Mouse (Mus musculus): ENCODE measurements around the gene Cd300lg. TPM values are rescaled to one million over a fixed set of nuclear protein-coding genes. Genes with fewer than 3 reads are reported as not detected.

The Cd300lg gene
- total and polyA plus RNA-seq, 2 experiments from 2014 or later, result 0.05 to 0.40 TPM

- no peak for TF ChIP-seq CTCF (IDR thresholded peaks at IDR 0.05; ENCODE audit: low read depth)
These were observed 28.1 kb upstream of the Cd300lg start for GRCm38 (mm10) chr11:102013201-102013600.

GRCm38 (mm10) chr11:102015472-102015871, 25.8 kb upstream of the Cd300lg start:
- Histone ChIP-seq H3K27me3 (ENCODE audit: insufficient read depth, low read length) (no peaks in the 10 kb centered on the region), H3K36me3 (ENCODE audit: insufficient read depth, low read length) (0 out of 2 replicates have a peak, but pooled peaks cover 4% of the 10 kb centered on the region), H3K9me3 (ENCODE audit: low read length) (no peaks in the 10 kb centered on the region), H3K9ac (replicated peaks; ENCODE audit: low read length) (no peak overlapping the region), H3K4me3 (ENCODE audit: low read length) (no peak overlapping the region), H3K4me1 (ENCODE audit: insufficient read depth, low read length) (no peaks in the 10 kb centered on the region), H3K27ac (no peak overlapping the region), H3K4me2 (ENCODE audit: low read depth, low read length) (no peak overlapping the region)
- TF ChIP-seq CTCF (IDR thresholded peaks at IDR 0.05; ENCODE audit: low read depth), result no peak
- no peak for DNase-seq (ENCODE audit: low spot score)
- no peak for ATAC-seq
- WGBS, result 53% methylated on average over 6 of the region's 6 CpGs

More at GRCm38 (mm10) chr11:102013201-102013600, 28.1 kb upstream of the Cd300lg start:
- no peak overlapping the region for H3K4me2 ChIP-seq (ENCODE audit: low read depth, low read length)
- H3K27ac ChIP-seq, result no peak overlapping the region
- 82% methylated on average over 8 of the region's 8 CpGs for WGBS
- no peak overlapping the region for H3K4me3 ChIP-seq (ENCODE audit: low read length)
- 0 out of 2 replicates have a peak, but pooled peaks cover 4% of the 10 kb centered on the region for H3K4me1 ChIP-seq (ENCODE audit: insufficient read depth, low read length)
- H3K27me3 ChIP-seq (ENCODE audit: insufficient read depth, low read length), result no peaks in the 10 kb centered on the region
- H3K9ac ChIP-seq (replicated peaks; ENCODE audit: low read length), result no peak overlapping the region
- H3K9me3 ChIP-seq (ENCODE audit: low read length), result no peaks in the 10 kb centered on the region
- ATAC-seq (no peak), DNase-seq (ENCODE audit: low spot score) (no peak)
- H3K36me3 ChIP-seq (ENCODE audit: insufficient read depth, low read length), result peaks cover 13% of the 10 kb centered on the region; the same call in 1 of the 2 replicates

GRCm38 (mm10) chr11:102016136-102016535, 25.2 kb upstream of the Cd300lg start:
- no peak for ATAC-seq
- no peaks in the 10 kb centered on the region for H3K27me3 ChIP-seq (ENCODE audit: insufficient read depth, low read length)
- no peak overlapping the region for H3K27ac ChIP-seq
- H3K4me1 ChIP-seq (ENCODE audit: insufficient read depth, low read length), result no peaks in the 10 kb centered on the region
- no peak overlapping the region for H3K4me3 ChIP-seq (ENCODE audit: low read length)
- no peak for TF ChIP-seq CTCF (IDR thresholded peaks at IDR 0.05; ENCODE audit: low read depth)
- WGBS, result 77% methylated on average over 1 of the region's 1 CpGs
- no peak for DNase-seq (ENCODE audit: low spot score)
- H3K9me3 ChIP-seq (ENCODE audit: low read length), result no peaks in the 10 kb centered on the region
- H3K9ac ChIP-seq (replicated peaks; ENCODE audit: low read length), result no peak overlapping the region
- no peak overlapping the region for H3K4me2 ChIP-seq (ENCODE audit: low read depth, low read length)
- 0 out of 2 replicates have a peak, but pooled peaks cover 4% of the 10 kb centered on the region for H3K36me3 ChIP-seq (ENCODE audit: insufficient read depth, low read length)

- no peaks in the 10 kb centered on the region for H3K27me3 ChIP-seq (ENCODE audit: insufficient read depth, low read length)
- H3K4me2 ChIP-seq (ENCODE audit: low read depth, low read length), result no peak overlapping the region
- peaks cover 5% of the 10 kb centered on the region for H3K36me3 ChIP-seq (ENCODE audit: insufficient read depth, low read length)
- H3K4me1 ChIP-seq (ENCODE audit: insufficient read depth, low read length), result no peaks in the 10 kb centered on the region
- H3K4me3 ChIP-seq (ENCODE audit: low read length), result no peak overlapping the region
- no peak for ATAC-seq
- H3K9me3 ChIP-seq (ENCODE audit: low read length), result no peaks in the 10 kb centered on the region
- TF ChIP-seq CTCF (IDR thresholded peaks at IDR 0.05; ENCODE audit: low read depth), result no peak
- no peak overlapping the region for H3K9ac ChIP-seq (replicated peaks; ENCODE audit: low read length)
- WGBS, result 46% methylated on average over 9 of the region's 9 CpGs
- no peak for DNase-seq (ENCODE audit: low spot score)
- no peak overlapping the region for H3K27ac ChIP-seq
These were observed 21.6 kb upstream of the Cd300lg start for GRCm38 (mm10) chr11:102019736-102020135.

GRCm38 (mm10) chr11:102021196-102021595, 20.1 kb upstream of the Cd300lg start:
- DNase-seq (ENCODE audit: low spot score) (no peak), ATAC-seq (no peak)
- no peak overlapping the region for H3K4me2 ChIP-seq (ENCODE audit: low read depth, low read length)
- no peaks in the 10 kb centered on the region for H3K4me1 ChIP-seq (ENCODE audit: insufficient read depth, low read length)
- H3K4me3 ChIP-seq (ENCODE audit: low read length), result no peak overlapping the region
- 69% methylated on average over 5 of the region's 5 CpGs for WGBS
- no peak for TF ChIP-seq CTCF (IDR thresholded peaks at IDR 0.05; ENCODE audit: low read depth)
- H3K27ac ChIP-seq, result no peak overlapping the region
- no peaks in the 10 kb centered on the region for H3K9me3 ChIP-seq (ENCODE audit: low read length)
- no peak overlapping the region for H3K9ac ChIP-seq (replicated peaks; ENCODE audit: low read length)
- H3K27me3 ChIP-seq (ENCODE audit: insufficient read depth, low read length), result no peaks in the 10 kb centered on the region
- H3K36me3 ChIP-seq (ENCODE audit: insufficient read depth, low read length), result peaks cover 5% of the 10 kb centered on the region

- 64% methylated on average over 13 of the region's 13 CpGs for WGBS
- no peak overlapping the region for H3K4me3 ChIP-seq (ENCODE audit: low read length)
- H3K4me2 ChIP-seq (ENCODE audit: low read depth, low read length), result no peak overlapping the region
- no peak for ATAC-seq
- no peaks in the 10 kb centered on the region for H3K27me3 ChIP-seq (ENCODE audit: insufficient read depth, low read length)
- H3K4me1 ChIP-seq (ENCODE audit: insufficient read depth, low read length), result peaks cover 4% of the 10 kb centered on the region; the same call in 1 of the 2 replicates
- H3K27ac ChIP-seq, result no peak overlapping the region
- H3K9me3 ChIP-seq (ENCODE audit: low read length), result no peaks in the 10 kb centered on the region
- DNase-seq (ENCODE audit: low spot score), result no peak
- no peak for TF ChIP-seq CTCF (IDR thresholded peaks at IDR 0.05; ENCODE audit: low read depth)
- no peak overlapping the region for H3K9ac ChIP-seq (replicated peaks; ENCODE audit: low read length)
- H3K36me3 ChIP-seq (ENCODE audit: insufficient read depth, low read length), result peaks cover 5% of the 10 kb centered on the region
These were observed 17.9 kb upstream of the Cd300lg start for GRCm38 (mm10) chr11:102023406-102023805.

GRCm38 (mm10) chr11:102024084-102024758, 17.1 kb upstream of the Cd300lg start:
- Histone ChIP-seq H3K27me3 (ENCODE audit: insufficient read depth, low read length) (no peaks in the 10 kb centered on the region), H3K36me3 (ENCODE audit: insufficient read depth, low read length) (peaks cover 5% of the 10 kb centered on the region), H3K4me1 (ENCODE audit: insufficient read depth, low read length) (peaks cover 4% of the 10 kb centered on the region; the same call in 1 of the 2 replicates), H3K9ac (replicated peaks; ENCODE audit: low read length) (no peak overlapping the region), H3K27ac (no peak overlapping the region), H3K4me2 (ENCODE audit: low read depth, low read length) (peak overlapping the region; percentile 79), H3K4me3 (ENCODE audit: low read length) (no peak overlapping the region), H3K9me3 (ENCODE audit: low read length) (no peaks in the 10 kb centered on the region)
- no peak for TF ChIP-seq CTCF (IDR thresholded peaks at IDR 0.05; ENCODE audit: low read depth)
- DNase-seq (ENCODE audit: low spot score) (no peak), ATAC-seq (no peak)
- 74% methylated on average over 6 of the region's 6 CpGs for WGBS

Data from hindbrain, postnatal 0 days (tissue).